Mouse (Mus musculus) activated CD4-positive, CD25-positive, alpha-beta regulatory T cell (primary cell): ENCODE results near the gene Rimbp2. TPM values are rescaled to one million over a fixed set of nuclear protein-coding genes. Genes with fewer than 3 reads are reported as not detected.

Experiments used
- polyA plus RNA-seq, 2 experiments: library from polyadenylated mRNA; unstranded; fragments of 100-300 nt; shearing (Covaris generic); gene quantifications; one replicate each; pipeline ENCODE4 v1.2.1; 2017

Gene Rimbp2
- polyA plus RNA-seq = under 1 TPM in 1 of 2 experiments, not detected in 1; 0.06 TPM

DNA sequence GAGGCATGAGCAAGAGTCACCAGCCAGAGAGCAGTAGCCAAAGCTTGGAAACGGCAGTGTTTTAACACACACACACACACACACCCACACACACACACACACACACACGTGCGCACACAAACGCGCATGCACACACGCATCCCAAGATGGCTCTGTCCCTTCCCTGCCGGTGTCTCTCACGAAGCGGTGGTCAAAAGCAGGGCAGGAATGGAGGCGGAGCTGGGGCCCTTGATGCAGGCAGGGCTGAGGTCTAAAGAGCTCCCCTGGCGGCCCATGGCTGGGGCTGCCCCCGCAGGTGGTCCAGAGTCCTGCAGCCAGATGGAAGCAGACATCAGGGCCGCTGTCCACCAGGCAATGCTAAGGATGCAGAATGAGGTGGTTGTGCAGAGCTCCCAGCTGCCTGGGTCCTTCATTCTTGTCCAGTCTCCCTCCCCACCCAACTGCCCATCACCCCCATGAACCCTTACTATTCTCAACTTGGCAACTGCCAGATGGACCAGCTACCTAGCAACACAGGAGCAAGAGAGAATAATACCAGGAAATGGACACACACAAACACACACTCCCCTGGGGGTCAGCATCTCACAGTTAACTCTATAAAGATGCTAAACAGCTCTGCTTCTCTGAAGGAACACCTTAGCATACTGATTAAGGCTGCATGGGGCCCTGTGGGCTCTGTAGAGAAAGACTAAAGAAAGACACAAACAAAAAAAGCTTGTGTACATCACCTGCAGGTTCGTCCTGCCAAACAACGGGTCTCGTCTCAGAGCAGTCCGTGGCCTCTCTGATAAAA lies at the start of gene Rimbp2:
Gene Rimbp2, minus strand, starts transcription at position 209 of the 793 bp plus-strand sequence.

Other genes starting within 250 kb of the Rimbp2 start
- 1 to 10 TPM; 8.6 to 8.7 TPM for gene Stx2, start 55.1 kb upstream of the Rimbp2 start, polyA plus RNA-seq
- 100 to 1,000 TPM; 195 to 212 TPM for gene Ran, start 66.6 kb upstream of the Rimbp2 start, polyA plus RNA-seq
- gene Adgrd1, start 143.3 kb upstream of the Rimbp2 start, polyA plus RNA-seq = 1 to 10 TPM in 1 of 2 experiments, under 1 TPM in 1; 0.16 to 1.2 TPM